Mouse (Mus musculus) hematopoietic stem cell, adult 5-6 weeks (primary cell): Measurements from ENCODE around the gene Pogk. TPM values are rescaled to one million over a fixed set of nuclear protein-coding genes. Genes with fewer than 3 reads are reported as not detected.

Experiments used
- ATAC-seq, 2 experiments: fragments of 125-278 bp in 1 of 2; replicated peaks in 1 of 2; 2 replicates each; pipeline ENCODE4 v1.8.0; 2016 to 2017; ENCODE audit warnings: inconsistent platforms in 2 of 2, mild to moderate bottlenecking in 2 of 2, moderate number of reproducible peaks in 2 of 2, low read depth in 1 of 2, moderate TSS enrichment in 1 of 2; ENCODE audit not compliant: low FRiP score in 2 of 2, poor library complexity in 2 of 2, severe bottlenecking in 2 of 2, insufficient read depth in 1 of 2, low TSS enrichment in 1 of 2
- total RNA-seq: library from RNA; stranded (forward); fragments of 172-1452, 232-1000 nt; gene quantifications from 2 replicates; pipeline ENCODE4 v1.2.3, GENCODE M21; 2017

Pogk gene
- total RNA-seq, 1 experiment from 2014 or later = 17.9 TPM

DNA sequence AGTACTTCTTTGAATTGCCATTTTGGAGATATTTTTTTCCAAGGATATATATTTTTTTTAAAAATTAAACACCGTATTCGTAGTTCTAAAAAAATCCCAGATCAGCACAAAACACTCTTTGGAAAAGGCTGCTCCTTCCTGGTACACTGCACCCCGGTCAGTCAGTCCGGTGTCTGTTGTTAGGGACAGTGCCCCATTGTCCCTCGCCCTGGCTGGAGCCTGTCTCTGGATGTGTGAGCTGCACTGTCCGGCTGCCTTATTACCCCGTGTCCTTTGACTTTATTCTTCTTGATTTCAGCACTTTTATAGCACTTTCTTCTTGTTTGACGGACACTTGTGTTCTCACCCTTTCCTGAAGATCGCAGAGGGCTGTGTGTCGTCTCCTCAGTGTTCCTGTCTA, 25.0 kb downstream of the Pogk start:
- no peak for ATAC-seq

DNA sequence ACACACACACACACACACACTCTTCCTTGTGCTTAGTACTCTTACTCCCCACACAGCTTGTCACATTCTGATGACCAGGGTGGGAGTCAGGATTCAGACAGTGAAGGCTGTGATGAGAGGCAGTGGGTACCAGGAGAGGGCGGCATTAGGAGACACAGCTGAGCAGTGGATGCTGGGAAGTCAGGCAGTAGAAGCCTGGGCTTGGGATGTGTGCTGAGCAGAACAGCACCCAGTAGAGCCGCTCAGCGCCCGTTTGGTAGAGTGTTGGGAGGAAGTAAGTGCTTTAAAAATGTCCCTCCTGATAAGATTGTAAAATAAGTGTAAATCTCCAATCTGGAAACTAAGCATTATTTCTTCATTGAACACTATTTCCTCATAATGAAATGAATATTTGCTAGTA, 27.0 kb downstream of the Pogk start:
- no peak for ATAC-seq

- ATAC-seq = peak in 1 of 2 experiments; percentile 28; a peak in 3 of 4 replicates
These were observed 27.8 kb downstream of the Pogk start for GRCm38 (mm10) chr1:166381821-166382220.

GRCm38 (mm10) chr1:166381336-166381735, 28.3 kb downstream of the Pogk start:
- no peak for ATAC-seq

DNA sequence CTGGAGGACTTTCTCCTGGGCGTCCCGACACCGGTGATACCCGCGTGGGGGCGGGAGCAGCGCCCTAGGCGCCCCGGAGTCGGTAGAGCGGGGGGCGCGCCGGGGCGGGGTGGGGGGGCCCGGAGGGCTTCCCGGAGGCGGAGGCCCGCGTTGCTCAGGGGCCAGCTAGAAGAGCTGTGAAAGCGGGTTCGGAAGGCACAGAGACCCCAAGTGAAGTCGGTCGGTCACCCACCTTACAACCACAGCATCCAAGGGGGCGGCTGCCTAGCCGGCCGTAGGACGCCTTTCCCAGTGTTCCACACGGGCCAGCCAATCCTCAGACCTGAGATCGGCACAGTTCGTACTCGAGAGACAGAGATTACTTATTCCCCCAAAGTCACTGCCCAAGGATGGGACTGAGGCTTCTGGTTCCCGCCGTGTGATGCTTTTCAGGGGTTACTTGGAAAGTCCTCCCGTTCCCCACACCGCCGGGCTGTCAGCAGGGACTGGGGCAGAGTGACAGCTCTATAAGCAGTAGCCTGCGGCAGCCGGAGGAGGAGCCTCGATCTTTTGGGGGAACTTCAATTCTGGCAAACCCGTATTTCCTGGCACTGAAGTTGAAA, 29.9 kb downstream of the Pogk start:
- ATAC-seq = peak; percentile 72 to 76

- peak; percentile 74 to 81 for ATAC-seq
These were observed 30.5 kb downstream of the Pogk start, which contains the start of gene Tada1 for GRCm38 (mm10) chr1:166379013-166379629. Tada1 (plus strand) TSS chr1:166379097.

GRCm38 (mm10) chr1:166378431-166379012, 31.1 kb downstream of the Pogk start:
- no peak for ATAC-seq

- no peak for ATAC-seq
These were observed 32.5 kb downstream of the Pogk start for GRCm38 (mm10) chr1:166377171-166377570.

DNA sequence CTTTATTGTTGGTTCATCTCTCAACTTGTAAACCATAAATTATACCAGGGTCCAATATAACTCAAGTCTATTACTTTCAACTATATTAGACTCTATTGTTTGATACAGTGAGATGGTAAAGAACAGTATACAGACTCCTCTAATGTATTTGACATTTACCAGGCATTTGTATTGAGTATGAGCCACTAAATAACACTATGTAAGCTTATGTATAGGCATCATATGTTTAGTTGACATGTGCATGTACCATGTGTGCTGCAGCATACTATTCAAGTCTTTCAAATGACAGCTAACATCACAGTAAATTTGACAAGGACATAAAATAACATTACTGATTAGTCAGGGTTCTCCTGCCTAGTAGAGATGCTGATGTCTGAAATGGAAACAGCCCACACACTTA, 46.5 kb downstream of the Pogk start:
- no peak for ATAC-seq

DNA sequence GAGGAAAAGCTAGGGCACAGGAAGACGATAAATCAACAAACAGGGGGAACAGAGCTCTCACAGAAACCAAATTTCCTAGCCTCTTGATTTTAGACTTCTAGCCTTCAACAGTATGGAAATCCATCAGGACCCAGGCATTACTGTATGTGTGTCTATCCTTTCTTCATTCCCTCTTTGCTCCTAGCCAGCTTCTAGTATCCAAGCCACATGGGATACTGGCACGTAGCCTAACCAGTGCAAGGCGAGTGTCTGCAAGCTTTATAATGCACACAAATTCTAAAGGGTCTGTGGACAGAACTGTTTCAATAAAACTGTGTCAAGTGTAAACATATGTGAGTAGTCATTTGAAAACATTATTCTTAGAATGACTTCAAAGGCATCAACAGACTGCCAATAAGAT, 47.0 kb downstream of the Pogk start:
- no peak for ATAC-seq

DNA sequence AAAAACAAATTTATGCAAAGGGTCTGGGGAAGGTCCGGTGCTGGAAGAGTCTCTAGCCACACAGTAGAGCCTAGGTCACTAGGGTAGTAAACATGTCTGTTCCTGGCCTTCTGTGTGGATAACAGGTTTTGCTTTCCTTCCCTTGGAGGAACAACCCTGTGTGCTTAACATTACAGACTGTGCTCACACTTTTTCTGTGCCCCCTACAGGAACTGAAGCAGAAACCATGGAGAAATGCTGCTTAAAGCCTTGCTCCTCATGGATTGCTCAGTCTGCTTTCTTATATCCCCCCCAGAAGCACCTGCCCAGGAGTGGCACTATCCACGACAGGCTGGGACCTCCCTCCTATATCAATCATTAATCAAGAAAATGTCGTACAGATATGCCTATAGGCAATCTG, 47.8 kb downstream of the Pogk start:
- ATAC-seq = no peak

GRCm38 (mm10) chr1:166360896-166361295, 48.8 kb downstream of the Pogk start:
- no peak for ATAC-seq

- ATAC-seq = peak; percentile 96 to 99
These were observed 49.4 kb downstream of the Pogk start for GRCm38 (mm10) chr1:166360157-166360855.

DNA sequence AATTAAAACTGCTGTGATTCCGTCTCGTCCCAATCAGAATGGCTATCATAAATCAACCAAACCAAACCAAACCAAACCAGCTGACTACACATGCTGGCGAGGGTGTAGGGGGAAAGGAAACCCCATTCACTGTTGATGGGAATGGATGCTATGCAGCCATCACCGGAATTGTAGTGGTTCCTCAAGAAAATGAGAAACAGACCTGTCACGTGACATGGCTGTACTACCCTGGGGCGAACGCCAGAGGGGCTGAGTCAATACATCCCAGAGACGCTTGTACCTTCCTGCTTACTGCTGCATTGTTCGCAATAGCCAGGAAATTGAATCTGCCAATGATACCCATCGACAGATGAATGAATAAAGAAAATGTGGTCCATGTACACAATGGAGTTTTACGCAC, 59.9 kb downstream of the Pogk start:
- ATAC-seq = no peak

DNA sequence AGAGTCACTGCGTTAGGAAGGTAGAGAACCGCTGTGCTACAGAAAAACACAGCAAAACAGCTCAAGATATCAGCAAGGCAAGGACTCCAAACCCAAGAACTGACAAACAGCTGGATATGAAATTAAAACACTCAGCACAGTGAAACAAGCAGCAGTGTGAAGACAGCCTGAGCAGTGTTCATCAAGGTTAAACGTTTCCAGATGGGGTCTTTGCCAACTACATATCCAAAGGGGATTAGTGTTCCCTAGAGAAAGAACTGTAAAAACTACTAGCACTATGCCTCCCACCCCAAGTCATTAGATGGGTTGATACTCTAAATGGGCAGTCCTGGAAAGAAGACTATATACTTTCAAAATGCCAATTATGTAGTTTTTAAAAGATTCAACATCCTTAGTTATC, 60.3 kb downstream of the Pogk start:
- ATAC-seq = no peak

DNA sequence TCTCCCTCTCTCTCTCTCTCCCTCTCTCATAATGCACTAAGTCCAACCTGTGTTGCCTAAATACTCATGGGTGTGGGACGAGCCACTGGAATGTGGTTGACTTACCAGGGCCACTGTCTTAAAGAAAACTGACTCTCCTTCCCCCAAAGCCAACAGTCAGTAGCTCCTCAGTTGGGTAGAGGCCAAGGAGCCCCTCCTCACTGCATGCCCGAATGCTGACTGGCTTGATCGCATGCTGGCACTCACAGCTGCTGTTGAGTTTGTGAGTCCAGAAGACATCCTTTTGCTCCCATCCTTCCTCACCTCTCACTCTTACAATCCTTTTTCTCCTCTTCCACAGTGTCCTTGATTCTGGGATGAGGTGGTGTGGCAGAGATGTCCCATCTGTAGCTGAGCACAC, 62.8 kb downstream of the Pogk start:
- ATAC-seq = no peak

DNA sequence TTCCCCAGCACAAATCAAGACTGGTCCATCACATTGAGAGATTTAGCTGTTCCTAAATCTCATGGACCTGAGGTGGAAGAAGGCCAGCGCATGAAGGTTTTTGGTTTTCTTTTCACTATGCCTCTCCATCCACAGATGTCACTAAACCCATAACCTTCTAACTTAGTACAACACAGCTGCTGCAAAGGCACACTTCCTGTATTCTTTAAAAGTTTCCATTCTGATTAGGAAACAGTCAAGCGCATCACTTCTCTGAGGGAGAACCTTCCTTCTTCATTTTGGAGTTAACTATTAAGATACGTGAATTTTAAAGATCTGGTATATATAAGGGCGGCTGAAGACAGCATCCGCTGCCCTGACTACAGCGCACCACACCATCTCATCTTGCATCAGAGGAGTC, 64.1 kb downstream of the Pogk start:
- peak; percentile 46 to 56; a peak in 2 of 4 replicates for ATAC-seq

DNA sequence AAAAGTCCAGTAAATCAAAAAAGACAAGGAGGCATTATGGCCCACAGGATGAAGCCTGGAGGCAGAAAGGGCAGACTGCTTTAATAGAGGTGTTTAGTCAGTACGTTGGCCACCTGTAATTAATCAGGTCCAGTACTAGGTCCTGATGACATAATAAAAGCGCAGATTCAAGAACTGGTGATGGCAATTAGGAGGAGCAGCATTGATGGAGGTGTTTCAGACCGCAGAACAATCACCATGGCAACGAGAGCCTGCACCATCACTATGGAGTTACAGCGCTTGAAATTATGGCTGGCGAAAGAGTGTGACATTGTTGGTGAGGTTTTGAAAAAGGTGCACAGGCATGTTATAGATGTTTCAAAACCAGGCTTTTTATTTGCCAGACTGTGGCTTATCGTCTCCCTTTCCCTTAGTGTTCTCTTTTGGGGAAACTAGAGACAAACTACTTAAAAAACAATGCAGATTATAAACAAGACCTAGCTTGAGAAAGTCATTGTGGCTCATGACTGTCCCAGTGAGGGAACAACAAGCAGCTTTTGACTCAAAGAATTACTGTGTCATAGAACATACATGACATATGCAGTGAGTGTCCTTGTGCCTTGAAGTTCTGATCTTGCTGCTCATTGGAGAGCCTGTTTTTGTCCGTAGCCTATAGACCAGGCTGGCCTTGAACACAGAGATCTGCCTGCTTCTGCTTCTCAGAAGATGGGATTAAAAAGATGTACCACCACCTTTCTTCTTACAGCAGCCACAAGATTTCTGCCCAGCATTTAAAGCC, 65.2 kb downstream of the Pogk start:
- ATAC-seq = no peak
